Mouse (Mus musculus) liver, embryonic 14.5 days (tissue): ENCODE results near the gene Vkorc1. TPM values are rescaled to one million over a fixed set of nuclear protein-coding genes. Genes with fewer than 3 reads are reported as not detected.

Experiments used
- ATAC-seq: fragments of 200-750 bp; cut with Nextera tagmentation; 2 replicates; pipeline ENCODE4 v1.8.0; 2017; ENCODE audit warnings: moderate number of reproducible peaks, mild to moderate bottlenecking, moderate library complexity; ENCODE audit not compliant: insufficient read depth
- DNase-seq, 3 experiments: peaks; one replicate each; pipeline ENCODE4 v3.0.0-alpha.2; 2012 to 2013; ENCODE audit warnings: low read depth in 3 of 3, low spot score in 3 of 3
- H3K27ac ChIP-seq: fragments of 300-500 bp; sonication (generic); 2 replicates; pipeline ENCODE4 v1.5.1; 2014; ENCODE audit warnings: moderate library complexity, mild to moderate bottlenecking, control low read depth, inconsistent platforms
- H3K27me3 ChIP-seq: fragments of 300-500 bp; sonication (generic); 2 replicates; pipeline ENCODE4 v1.6.1; 2014; ENCODE audit warnings: mild to moderate bottlenecking, low read length, moderate library complexity; ENCODE audit not compliant: control insufficient read depth, insufficient read depth
- H3K36me3 ChIP-seq: fragments of 300-500 bp; sonication (generic); replicated peaks from 2 replicates; pipeline ENCODE4 v1.6.1; 2014; ENCODE audit warnings: low read depth; ENCODE audit not compliant: control insufficient read depth, insufficient read depth
- H3K4me1 ChIP-seq, 2 experiments: fragments of 200-500 bp in 1 of 2; fragments of 300-500 bp in 1 of 2; sonication (generic) in 1 of 2; replicated peaks; 2 replicates each; pipeline ENCODE4 v1.6.1; 2012 to 2014; ENCODE audit warnings: antibody characterized with exemption in 1 of 2, inconsistent platforms in 1 of 2, low read length in 1 of 2; ENCODE audit not compliant: control insufficient read depth in 2 of 2, insufficient read depth in 2 of 2
- H3K4me2 ChIP-seq: fragments of 300-500 bp; sonication (generic); 2 replicates; pipeline ENCODE4 v1.6.1; 2014; ENCODE audit warnings: low read depth, mild to moderate bottlenecking, control low read depth, moderate library complexity
- H3K4me3 ChIP-seq, 2 experiments: fragments of 200-500 bp in 1 of 2; fragments of 300-500 bp in 1 of 2; sonication (generic) in 1 of 2; 2 replicates each; pipeline ENCODE4 v1.5.1; 2012 to 2014; ENCODE audit warnings: low read depth in 2 of 2, low read length in 2 of 2, mild to moderate bottlenecking in 2 of 2, control low read depth in 1 of 2, inconsistent platforms in 1 of 2, moderate library complexity in 1 of 2; ENCODE audit not compliant: insufficient read depth in 1 of 2
- H3K9ac ChIP-seq: fragments of 300-500 bp; sonication (generic); replicated peaks from 2 replicates; pipeline ENCODE4 v1.6.1; 2014; ENCODE audit warnings: mild to moderate bottlenecking, control low read depth, moderate library complexity
- H3K9me3 ChIP-seq: fragments of 300-500 bp; sonication (generic); 2 replicates; pipeline ENCODE4 v1.6.1; 2016; ENCODE audit warnings: low read length, mixed read lengths; ENCODE audit not compliant: control insufficient read depth
- CTCF ChIP-seq: IDR thresholded peaks from 2 replicates; pipeline ENCODE4 v1.5.1; 2016; ENCODE audit warnings: antibody characterized with exemption, low read depth, control low read depth
- EP300 ChIP-seq: IDR thresholded peaks from 2 replicates; pipeline ENCODE4 v1.6.1; 2016; ENCODE audit warnings: antibody characterized with exemption, low read depth
- WGBS: fragments of 180-500 bp; shearing (Covaris S2); extraction: QIAGEN DNeasy Blood & Tissue Kit; methylation state at CpG from one replicate; pipeline ENCODE4 v1.1.7; 2014; ENCODE audit not compliant: insufficient replicate concordance; 5-methylcytosine and 5-hydroxymethylcytosine counted together
- polyA plus RNA-seq, 2 experiments: library from polyadenylated mRNA; depleted of rRNA in 1 of 2; stranded (reverse) in 1 of 2; unstranded in 1 of 2; fragments of >200 nt; fragmentation: Nextera tagmentation in 1 of 2; extraction: Ambion mirVana in 1 of 2; gene quantifications; 2 replicates each; pipeline versions ENCODE4 v1.2.1 to v1.2.3; 2012 to 2014

The Vkorc1 gene
- polyA plus RNA-seq, 2 experiments = 74.0 to 107 TPM

- H3K27me3 ChIP-seq = no peaks in the 10 kb centered on the region
- DNase-seq (no peak), ATAC-seq (no peak)
- peaks cover 34% of the 10 kb centered on the region for H3K36me3 ChIP-seq
- H3K9ac ChIP-seq = no peak overlapping the region
- H3K4me3 ChIP-seq = no peak overlapping the region
- no peak for TF ChIP-seq CTCF
- no peak for TF ChIP-seq EP300
- WGBS = 80% methylated on average over 4 of the region's 4 CpGs
- no peaks in the 10 kb centered on the region for H3K9me3 ChIP-seq
- H3K4me2 ChIP-seq = no peak overlapping the region
- peaks cover 12 to 18% of the 10 kb centered on the region in 2 experiments for H3K4me1 ChIP-seq
- H3K27ac ChIP-seq = no peak overlapping the region
These were observed 13.2 kb upstream of the Vkorc1 start for GRCm38 (mm10) chr7:127908656-127909055.

GRCm38 (mm10) chr7:127907939-127908338 is 12.5 kb upstream of the Vkorc1 start:
- Histone ChIP-seq H3K9me3 (no peaks in the 10 kb centered on the region), H3K9ac (no peak overlapping the region), H3K4me3 (no peak overlapping the region), H3K36me3 (peaks cover 34% of the 10 kb centered on the region), H3K27me3 (no peaks in the 10 kb centered on the region), H3K27ac (no peak overlapping the region), H3K4me2 (no peak overlapping the region), H3K4me1 (peaks cover 8 to 15% of the 10 kb centered on the region in 2 experiments)
- 83% methylated on average over 12 of the region's 12 CpGs for WGBS
- no peak for TF ChIP-seq CTCF
- DNase-seq (no peak), ATAC-seq (no peak)

GRCm38 (mm10) chr7:127903971-127904796 is 8.8 kb upstream of the Vkorc1 start, which contains the start of gene Bckdk:
TSS of gene Bckdk (plus strand) at chr7:127904082.
- Histone ChIP-seq H3K9me3 (no peaks in the 10 kb centered on the region), H3K9ac (peak within 1 kb of the TSS; percentile 98), H3K36me3 (peaks cover 34% of the 10 kb centered on the region), H3K4me3 (peak within 1 kb of the TSS; percentile 75 to 92), H3K4me1 (peaks cover 17 to 29% of the 10 kb centered on the region in 2 experiments), H3K4me2 (peak within 1 kb of the TSS; percentile 85), H3K27me3 (no peaks in the 10 kb centered on the region), H3K27ac (peak within 1 kb of the TSS; percentile 55)
- WGBS = 9% methylated on average over 38 of the region's 38 CpGs
- TF ChIP-seq CTCF (peak; percentile 20; the same call in 1 of the 2 replicates), EP300 (no peak)
- peak; percentile 83 for ATAC-seq
- DNase-seq = peak; percentile 59 to 66 (median 61)

GRCm38 (mm10) chr7:127901772-127902171 is 6.4 kb upstream of the Vkorc1 start:
- Histone ChIP-seq H3K4me3 (no peak overlapping the region), H3K36me3 (peaks cover 15% of the 10 kb centered on the region), H3K27me3 (no peaks in the 10 kb centered on the region), H3K9ac (no peak overlapping the region), H3K27ac (no peak overlapping the region), H3K4me2 (no peak overlapping the region), H3K9me3 (no peaks in the 10 kb centered on the region), H3K4me1 (peaks cover 27 to 38% of the 10 kb centered on the region in 2 experiments)
- TF ChIP-seq CTCF (no peak), EP300 (peak; percentile 34; the same call in 1 of the 2 replicates)
- DNase-seq (no peak), ATAC-seq (no peak)
- WGBS = 33% methylated on average over 2 of the region's 2 CpGs

GRCm38 (mm10) chr7:127899997-127900396 is 4.6 kb upstream of the Vkorc1 start:
- no peak for TF ChIP-seq CTCF
- peak; percentile 34 for TF ChIP-seq EP300
- Histone ChIP-seq H3K27ac (peak overlapping the region; percentile 30), H3K9me3 (no peaks in the 10 kb centered on the region), H3K27me3 (no peaks in the 10 kb centered on the region), H3K4me2 (peak overlapping the region; percentile 21), H3K9ac (peak overlapping the region; percentile 11; the same call in 1 of the 2 replicates), H3K4me1 (peaks cover 29 to 46% of the 10 kb centered on the region in 2 experiments), H3K36me3 (no peaks in the 10 kb centered on the region), H3K4me3 (no peak overlapping the region)
- DNase-seq = no peak
- ATAC-seq = no peak
- WGBS = 6% methylated on average over 7 of the region's 7 CpGs
